Mouse (Mus musculus) small intestine, adult 2 months (tissue): ENCODE measurements around the gene Mab21l2. TPM values are rescaled to one million over a fixed set of nuclear protein-coding genes. Genes with fewer than 3 reads are reported as not detected.
A peak's percentile ranks its signal among the peaks of the same experiment; 100 is the strongest.

Source experiments
- H3K27ac ChIP-seq: fragments of 200-500 bp; 2 replicates; pipeline ENCODE4 v1.5.1; 2012; ENCODE audit warnings: low read depth, low read length, control low read depth, inconsistent platforms; ENCODE audit not compliant: insufficient read depth
- H3K27me3 ChIP-seq: fragments of 200-500 bp; 2 replicates; pipeline ENCODE4 v1.6.1; 2012; ENCODE audit warnings: mild to moderate bottlenecking, moderate library complexity, low read length, inconsistent platforms; ENCODE audit not compliant: control insufficient read depth, insufficient read depth
- H3K36me3 ChIP-seq: fragments of 200-500 bp; 2 replicates; pipeline ENCODE4 v1.6.1; 2012; ENCODE audit warnings: mild to moderate bottlenecking, low read length, control low read depth, inconsistent platforms; ENCODE audit not compliant: control insufficient read depth, insufficient read depth
- H3K4me1 ChIP-seq: fragments of 200-500 bp; 2 replicates; pipeline ENCODE4 v1.6.1; 2012; ENCODE audit warnings: low read length, inconsistent platforms, mixed read lengths; ENCODE audit not compliant: control insufficient read depth, insufficient read depth, insufficient read length
- H3K4me3 ChIP-seq: fragments of 200-500 bp; 2 replicates; pipeline ENCODE4 v1.5.1; 2012; ENCODE audit warnings: low read depth, mild to moderate bottlenecking, control low read depth, inconsistent platforms, low read length, moderate library complexity
- CTCF ChIP-seq: fragments of 200-500 bp; IDR thresholded peaks from 2 replicates; pipeline ENCODE4 v1.5.1; 2012; ENCODE audit warnings: low read depth, mild to moderate bottlenecking, control low read depth, inconsistent platforms, low read length, moderate library complexity, mixed read lengths; ENCODE audit not compliant: insufficient replicate concordance, insufficient read length; ENCODE audit errors: extremely low read depth
- POLR2A ChIP-seq: fragments of 200-500 bp; IDR thresholded peaks from 2 replicates; pipeline ENCODE4 v1.6.1; 2012; ENCODE audit warnings: low read depth, mild to moderate bottlenecking, control low read depth, inconsistent platforms, low read length, moderate library complexity
- WGBS: fragments of 180-500 bp; shearing (Covaris S2); methylation state at CpG from one replicate; pipeline ENCODE4 v1.1.7; 2018; 5-methylcytosine and 5-hydroxymethylcytosine counted together
- polyA plus RNA-seq: library from polyadenylated mRNA; depleted of rRNA; stranded (reverse); fragments of >200 nt; gene quantifications from 2 replicates; pipeline ENCODE4 v1.2.3, GENCODE M21; 2012

Mab21l2 gene
- polyA plus RNA-seq, 1 experiment: 12.0 TPM

DNA sequence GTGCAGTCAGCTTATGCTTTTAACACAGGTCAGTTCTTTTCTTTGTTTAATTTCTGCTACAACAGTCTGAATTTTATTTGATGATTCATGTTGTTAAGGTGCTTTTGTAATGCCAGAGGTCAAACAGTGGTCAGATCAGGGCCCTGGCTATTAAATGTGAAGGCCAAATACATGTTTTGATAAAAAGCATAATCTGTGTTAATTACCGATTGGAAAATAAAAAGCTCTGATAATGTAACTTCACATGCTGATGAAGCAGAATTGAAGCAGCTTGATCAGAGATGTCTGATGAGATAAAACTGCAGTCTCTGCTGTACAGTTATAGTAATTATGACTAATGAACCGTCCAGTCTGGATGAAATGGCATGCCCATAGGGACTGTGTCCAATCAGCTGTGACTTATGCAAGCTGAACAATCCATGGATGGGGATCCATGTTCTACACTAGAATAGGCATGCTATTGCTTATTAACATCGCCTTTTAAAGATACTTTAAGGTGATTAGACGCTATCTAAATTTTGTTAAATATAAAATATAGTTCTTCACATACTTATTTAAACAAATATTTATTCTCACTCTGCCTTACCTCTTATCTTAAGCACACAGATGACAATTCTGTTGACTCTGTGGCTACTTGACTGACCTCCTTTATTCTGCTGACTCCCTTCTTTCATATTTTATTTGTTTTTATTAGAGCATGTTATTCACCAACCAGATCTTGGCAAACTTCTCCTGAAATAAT lies 12.0 kb upstream of the Mab21l2 start:
- WGBS: 39% methylated on average over 4 of the region's 4 CpGs
- no peaks in the 10 kb centered on the region; the same call in 1 of the 2 replicates for H3K4me1 ChIP-seq
- no peaks in the 10 kb centered on the region for H3K27me3 ChIP-seq
- H3K4me3 ChIP-seq: no peak overlapping the region
- no peak for TF ChIP-seq POLR2A
- no peak for TF ChIP-seq CTCF
- no peak overlapping the region for H3K27ac ChIP-seq
- no peaks in the 10 kb centered on the region for H3K36me3 ChIP-seq

DNA sequence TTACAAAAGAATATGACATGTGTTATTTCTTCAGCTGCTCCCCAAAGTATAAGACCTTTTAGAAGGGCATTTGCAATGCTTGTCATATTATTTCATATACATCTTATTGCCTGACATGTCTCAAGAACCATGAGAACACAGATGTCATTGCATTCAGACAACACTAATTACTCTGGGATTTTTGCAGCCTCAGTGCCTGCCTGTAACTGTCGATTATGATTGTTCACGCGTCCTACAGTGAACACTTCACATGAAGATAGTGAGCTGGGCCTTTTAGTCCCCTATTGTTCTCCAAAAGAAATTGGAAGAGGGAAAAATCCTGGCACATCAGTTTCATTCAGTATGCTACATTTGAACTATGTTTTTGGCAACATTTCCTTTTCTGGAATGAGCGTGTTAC lies 11.2 kb upstream of the Mab21l2 start:
- no peaks in the 10 kb centered on the region; the same call in 1 of the 2 replicates for H3K4me1 ChIP-seq
- no peaks in the 10 kb centered on the region for H3K36me3 ChIP-seq
- H3K27me3 ChIP-seq: no peaks in the 10 kb centered on the region
- H3K4me3 ChIP-seq: no peak overlapping the region
- WGBS: 92% methylated on average over 4 of the region's 4 CpGs
- H3K27ac ChIP-seq: no peak overlapping the region
- TF ChIP-seq CTCF (no peak), POLR2A (no peak)

DNA sequence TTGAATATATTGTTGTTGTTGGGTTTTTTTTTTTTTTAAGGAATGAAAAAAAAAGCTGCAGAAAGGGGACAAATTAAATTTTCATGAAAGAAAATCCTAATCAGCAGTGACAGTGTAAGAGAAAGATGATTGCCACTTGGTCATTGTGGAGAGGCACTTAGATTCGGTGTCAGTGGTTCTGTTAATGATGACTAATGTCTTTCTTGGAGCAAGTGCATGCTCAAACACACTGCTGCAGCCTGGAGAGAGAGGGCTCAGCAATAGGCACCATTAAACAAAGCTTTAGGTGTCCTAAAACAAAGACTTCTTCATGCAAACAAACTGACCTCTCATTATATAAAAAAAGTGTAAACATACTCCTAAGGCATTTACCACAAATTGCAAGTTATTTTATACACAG lies 10.5 kb upstream of the Mab21l2 start:
- Histone ChIP-seq H3K4me3 (no peak overlapping the region), H3K27ac (no peak overlapping the region), H3K4me1 (no peaks in the 10 kb centered on the region; the same call in 1 of the 2 replicates), H3K27me3 (no peaks in the 10 kb centered on the region), H3K36me3 (no peaks in the 10 kb centered on the region)
- 63% methylated on average over 1 of the region's 1 CpGs for WGBS
- no peak for TF ChIP-seq POLR2A

DNA sequence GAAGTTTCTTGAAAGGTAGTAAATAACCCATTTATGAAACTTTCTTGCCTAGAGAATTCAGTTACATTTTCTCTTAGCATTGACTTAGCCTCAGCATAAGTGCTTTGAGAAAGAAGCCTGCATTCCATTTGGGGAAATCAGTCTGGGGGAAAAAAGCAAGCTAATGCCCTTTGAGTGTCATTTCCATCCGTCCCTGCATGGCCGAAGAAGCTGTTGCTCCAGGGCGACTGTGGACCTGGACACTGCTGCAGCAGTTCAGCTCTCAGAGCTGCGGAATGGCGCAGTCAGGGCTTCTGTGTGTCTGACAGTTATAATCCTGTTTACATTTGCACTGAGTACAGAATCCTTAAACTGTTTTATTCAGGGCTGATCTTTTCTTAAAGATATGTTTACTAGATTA lies 3.7 kb upstream of the Mab21l2 start:
- H3K27ac ChIP-seq: peak overlapping the region; percentile 79

DNA sequence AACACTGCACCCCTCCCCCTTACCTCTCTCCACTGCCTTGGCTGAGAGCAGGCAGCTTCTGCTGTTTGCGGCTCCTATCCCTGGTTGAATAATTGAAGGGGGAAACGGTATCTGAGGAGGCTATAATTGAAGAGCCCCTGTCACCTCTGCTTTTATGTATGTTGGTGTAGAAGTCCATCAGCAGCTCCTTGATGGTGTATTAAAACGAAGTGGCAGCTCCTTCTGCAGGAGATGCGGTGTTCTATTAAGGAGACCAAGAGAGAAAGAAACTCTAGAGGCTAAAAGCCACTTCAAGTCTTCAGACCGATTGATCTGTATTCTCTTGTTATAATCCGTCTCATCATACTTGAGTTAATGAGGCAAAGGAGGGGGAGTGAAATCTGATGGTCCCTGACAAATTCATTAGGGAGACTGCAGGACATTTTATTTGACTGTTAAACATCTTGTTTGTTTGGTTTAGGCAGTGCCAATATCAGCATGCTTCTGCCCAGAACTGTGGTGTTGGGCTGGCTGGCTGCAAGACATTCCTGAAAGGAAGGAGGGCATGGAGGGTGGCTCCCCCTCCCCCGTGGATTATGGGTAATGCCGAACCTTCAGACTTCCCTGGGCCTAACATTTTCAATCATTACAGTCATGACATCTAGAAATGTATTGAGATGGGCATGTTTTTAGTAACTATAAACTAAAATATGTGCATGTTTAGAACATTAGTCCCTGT lies 2.7 kb upstream of the Mab21l2 start:
- Histone ChIP-seq H3K27ac (peak overlapping the region; percentile 91), H3K4me3 (no peak overlapping the region), H3K27me3 (no peaks in the 10 kb centered on the region), H3K36me3 (peaks cover 3% of the 10 kb centered on the region; the same call in 1 of the 2 replicates), H3K4me1 (no peaks in the 10 kb centered on the region)
- no peak for TF ChIP-seq POLR2A
- 76% methylated on average over 8 of the region's 8 CpGs for whole genome bisulfite sequencing

More for the DNA sequence above, 3.7 kb upstream of the Mab21l2 start:
- Histone ChIP-seq H3K36me3 (no peaks in the 10 kb centered on the region), H3K4me1 (no peaks in the 10 kb centered on the region; the same call in 1 of the 2 replicates), H3K27me3 (no peaks in the 10 kb centered on the region), H3K4me3 (no peak overlapping the region)
- TF ChIP-seq CTCF (no peak), POLR2A (no peak)
- 85% methylated on average over 5 of the region's 5 CpGs for WGBS

DNA sequence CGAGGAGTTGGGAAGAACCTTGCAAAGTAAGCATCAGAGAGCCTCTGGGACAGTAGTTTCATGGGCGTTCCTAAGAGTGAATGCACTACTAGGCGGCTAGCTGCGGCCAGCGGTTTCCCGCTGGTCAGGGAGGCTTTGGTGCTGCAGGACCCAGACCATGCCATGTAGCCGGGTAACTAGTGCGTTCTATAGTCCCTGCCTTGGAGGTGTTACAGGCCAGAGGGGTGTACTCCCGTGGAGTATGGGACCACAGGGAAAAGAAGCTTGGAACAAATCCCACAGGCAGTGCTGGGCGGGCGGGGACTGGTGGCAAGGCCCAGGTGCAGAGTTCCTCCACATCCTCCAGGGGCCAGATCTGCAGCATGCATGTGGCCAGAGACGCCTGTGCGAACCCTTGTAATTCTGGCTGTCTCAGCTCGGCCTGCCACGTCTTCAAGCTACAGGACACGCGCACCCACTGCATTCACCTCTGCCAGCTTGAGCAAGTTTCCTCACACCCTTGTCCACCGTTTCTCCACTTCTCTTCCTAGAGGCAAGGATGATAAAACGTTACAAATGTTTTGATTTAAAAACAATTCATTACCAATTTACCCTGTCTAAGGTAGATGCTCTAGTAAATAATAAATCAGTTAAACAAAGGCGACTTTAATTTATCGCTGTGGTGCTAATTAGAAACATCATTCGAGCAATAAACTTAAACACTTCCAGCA lies 2.0 kb upstream of the Mab21l2 start:
- TF ChIP-seq CTCF (no peak), POLR2A (no peak)
- Histone ChIP-seq H3K27ac (peak overlapping the region; percentile 91), H3K4me3 (peak overlapping the region; percentile 53), H3K36me3 (peaks cover 3% of the 10 kb centered on the region; the same call in 1 of the 2 replicates), H3K27me3 (no peaks in the 10 kb centered on the region), H3K4me1 (no peaks in the 10 kb centered on the region)
- WGBS: 70% methylated on average over 22 of the region's 22 CpGs
